Mouse (Mus musculus): ENCODE data around the gene Glrx. TPM values are rescaled to one million over a fixed set of nuclear protein-coding genes. Genes with fewer than 3 reads are reported as not detected.

Glrx gene
- polyA plus RNA-seq, 1 experiment from 2014 or later = 33.0 TPM

- Histone ChIP-seq H3K9ac (replicated peaks) (peak overlapping the region; percentile 60; the same call in 1 of the 2 replicates), H3K4me1 (replicated peaks) (peaks cover 30% of the 10 kb centered on the region), H3K27ac (no peak overlapping the region; the same call in 1 of the 2 replicates), H3K9me3 (no peaks in the 10 kb centered on the region), H3K4me2 (replicated peaks) (peak overlapping the region; percentile 65), H3K27me3 (no peaks in the 10 kb centered on the region), H3K4me3 (replicated peaks) (peak overlapping the region; percentile 54), H3K36me3 (no peaks in the 10 kb centered on the region)
- peak; percentile 3; the same call in 1 of the 2 replicates for ATAC-seq
- 55% methylated on average over 6 of the region's 6 CpGs for WGBS
Observed at GRCm38 (mm10) chr13:75840752-75841285, 1.2 kb downstream of the Glrx start.

- no peak for ATAC-seq
- H3K27ac ChIP-seq = no peak overlapping the region
- H3K36me3 ChIP-seq = no peaks in the 10 kb centered on the region
- 0 out of 2 replicates have a peak overlapping the region, but pooled peaks have one; percentile 65 for H3K4me2 ChIP-seq (replicated peaks)
- H3K4me1 ChIP-seq (replicated peaks) = peaks cover 30% of the 10 kb centered on the region
- H3K9me3 ChIP-seq = no peaks in the 10 kb centered on the region
- no peaks in the 10 kb centered on the region for H3K27me3 ChIP-seq
- no peak overlapping the region for H3K4me3 ChIP-seq (replicated peaks)
- 77% methylated on average over 3 of the region's 3 CpGs for WGBS
- H3K9ac ChIP-seq (replicated peaks) = no peak overlapping the region
Observed at GRCm38 (mm10) chr13:75841950-75842349, 2.3 kb downstream of the Glrx start.

- Histone ChIP-seq H3K27ac (no peak overlapping the region), H3K4me2 (replicated peaks) (no peak overlapping the region), H3K4me1 (replicated peaks) (peaks cover 30% of the 10 kb centered on the region), H3K36me3 (no peaks in the 10 kb centered on the region), H3K4me3 (replicated peaks) (no peak overlapping the region), H3K9me3 (no peaks in the 10 kb centered on the region), H3K27me3 (no peaks in the 10 kb centered on the region), H3K9ac (replicated peaks) (no peak overlapping the region)
- WGBS = 94% methylated on average over 5 of the region's 5 CpGs
- ATAC-seq = no peak
Observed at GRCm38 (mm10) chr13:75843331-75843730, 3.7 kb downstream of the Glrx start.

GRCm38 (mm10) chr13:75843993-75844683, 4.5 kb downstream of the Glrx start:
- Histone ChIP-seq H3K27ac (no peak overlapping the region), H3K36me3 (no peaks in the 10 kb centered on the region), H3K4me2 (replicated peaks) (no peak overlapping the region), H3K27me3 (no peaks in the 10 kb centered on the region), H3K4me1 (replicated peaks) (peaks cover 30% of the 10 kb centered on the region), H3K4me3 (replicated peaks) (no peak overlapping the region), H3K9ac (replicated peaks) (no peak overlapping the region), H3K9me3 (no peaks in the 10 kb centered on the region)
- no peak for ATAC-seq
- WGBS = 85% methylated on average over 8 of the region's 8 CpGs

DNA sequence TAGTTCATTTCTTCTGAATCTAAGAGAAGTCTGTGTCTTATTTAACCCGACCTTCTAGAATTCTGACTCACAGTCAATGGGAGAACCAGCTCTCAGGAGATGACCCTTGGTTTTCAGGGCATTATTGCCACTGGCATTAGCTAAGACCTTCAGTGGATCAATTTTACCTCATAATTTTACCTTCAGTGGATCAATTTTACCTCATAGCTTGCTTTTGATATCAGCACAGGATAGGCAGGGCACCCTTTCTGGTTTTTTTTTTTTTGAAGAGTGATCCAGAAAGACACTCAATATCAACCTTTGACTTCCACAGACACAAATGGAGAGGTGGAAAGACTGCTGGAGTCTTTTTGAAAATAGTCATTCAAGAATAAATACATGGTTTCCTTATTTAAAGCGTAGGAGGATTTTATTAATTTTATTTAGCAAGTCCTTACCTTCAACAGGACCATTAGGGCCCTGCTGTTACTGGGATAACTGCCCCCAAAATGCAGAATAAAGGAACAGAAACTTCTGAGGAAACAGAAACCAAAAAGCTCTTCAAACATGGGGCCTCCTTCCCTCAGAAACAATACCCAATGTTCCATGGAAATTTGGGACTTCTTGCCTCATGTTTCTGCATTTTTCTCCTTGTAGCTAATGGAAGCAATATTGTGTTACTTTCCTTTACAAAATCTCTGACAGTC, 5.3 kb downstream of the Glrx start:
- Histone ChIP-seq H3K27ac (no peak overlapping the region), H3K9ac (replicated peaks) (no peak overlapping the region), H3K4me3 (replicated peaks) (no peak overlapping the region), H3K4me2 (replicated peaks) (no peak overlapping the region), H3K36me3 (no peaks in the 10 kb centered on the region), H3K4me1 (replicated peaks) (peaks cover 26% of the 10 kb centered on the region), H3K27me3 (no peaks in the 10 kb centered on the region), H3K9me3 (no peaks in the 10 kb centered on the region)
- no peak for ATAC-seq
- 96% methylated on average over 2 of the region's 2 CpGs for WGBS

GRCm38 (mm10) chr13:75845519-75846166, 6.0 kb downstream of the Glrx start:
- no peak overlapping the region for H3K4me2 ChIP-seq (replicated peaks)
- H3K4me3 ChIP-seq (replicated peaks) = no peak overlapping the region
- no peak for ATAC-seq
- H3K9me3 ChIP-seq = no peaks in the 10 kb centered on the region
- H3K36me3 ChIP-seq = no peaks in the 10 kb centered on the region
- peaks cover 19% of the 10 kb centered on the region for H3K4me1 ChIP-seq (replicated peaks)
- no peak overlapping the region for H3K27ac ChIP-seq
- H3K9ac ChIP-seq (replicated peaks) = no peak overlapping the region
- H3K27me3 ChIP-seq = no peaks in the 10 kb centered on the region
- WGBS = 45% methylated on average over 4 of the region's 4 CpGs

GRCm38 (mm10) chr13:75847027-75847426, 7.4 kb downstream of the Glrx start:
- H3K36me3 ChIP-seq = no peaks in the 10 kb centered on the region
- H3K9me3 ChIP-seq = no peaks in the 10 kb centered on the region
- no peak overlapping the region for H3K9ac ChIP-seq (replicated peaks)
- H3K4me1 ChIP-seq (replicated peaks) = peaks cover 5% of the 10 kb centered on the region
- H3K27ac ChIP-seq = no peak overlapping the region
- H3K4me3 ChIP-seq (replicated peaks) = no peak overlapping the region
- WGBS = 72% methylated on average over 6 of the region's 6 CpGs
- no peak overlapping the region for H3K4me2 ChIP-seq (replicated peaks)
- H3K27me3 ChIP-seq = no peaks in the 10 kb centered on the region
- no peak for ATAC-seq

GRCm38 (mm10) chr13:75852027-75852426, 12.4 kb downstream of the Glrx start:
- 94% methylated on average over 4 of the region's 4 CpGs for WGBS

DNA sequence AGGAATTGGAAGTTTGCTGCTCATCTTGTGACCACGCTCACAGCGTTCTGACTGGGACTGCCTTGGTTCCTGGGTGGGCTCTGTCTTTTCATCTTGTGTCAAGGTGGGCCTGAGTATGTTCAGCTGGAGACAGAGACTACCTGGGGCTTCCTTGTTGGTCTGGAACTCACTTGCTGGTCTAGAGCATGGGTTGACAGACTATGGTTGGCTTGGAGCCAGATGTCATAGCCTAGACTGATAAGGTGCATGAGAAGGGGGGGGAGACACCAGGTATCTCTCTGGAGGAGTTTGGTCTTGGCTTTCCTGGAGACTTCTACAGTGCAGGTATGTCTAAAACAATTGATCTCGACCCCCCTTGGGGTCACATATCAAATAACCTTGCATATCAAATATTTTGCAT, 13.4 kb downstream of the Glrx start:
- no peak for ATAC-seq
- no peaks in the 10 kb centered on the region for H3K4me1 ChIP-seq (replicated peaks)
- H3K27me3 ChIP-seq = no peaks in the 10 kb centered on the region
- H3K27ac ChIP-seq = no peak overlapping the region
- no peak overlapping the region for H3K9ac ChIP-seq (replicated peaks)
- no peak overlapping the region for H3K4me2 ChIP-seq (replicated peaks)
- H3K4me3 ChIP-seq (replicated peaks) = no peak overlapping the region
- no peaks in the 10 kb centered on the region for H3K9me3 ChIP-seq
- H3K36me3 ChIP-seq = no peaks in the 10 kb centered on the region
- WGBS = 90% methylated on average over 3 of the region's 3 CpGs

More at GRCm38 (mm10) chr13:75852027-75852426, 12.4 kb downstream of the Glrx start:
- Histone ChIP-seq H3K9me3 (no peaks in the 10 kb centered on the region), H3K27me3 (no peaks in the 10 kb centered on the region), H3K4me1 (replicated peaks) (no peaks in the 10 kb centered on the region), H3K9ac (replicated peaks) (no peak overlapping the region), H3K27ac (no peak overlapping the region), H3K4me3 (replicated peaks) (no peak overlapping the region), H3K4me2 (replicated peaks) (no peak overlapping the region), H3K36me3 (no peaks in the 10 kb centered on the region)
- no peak for ATAC-seq

DNA sequence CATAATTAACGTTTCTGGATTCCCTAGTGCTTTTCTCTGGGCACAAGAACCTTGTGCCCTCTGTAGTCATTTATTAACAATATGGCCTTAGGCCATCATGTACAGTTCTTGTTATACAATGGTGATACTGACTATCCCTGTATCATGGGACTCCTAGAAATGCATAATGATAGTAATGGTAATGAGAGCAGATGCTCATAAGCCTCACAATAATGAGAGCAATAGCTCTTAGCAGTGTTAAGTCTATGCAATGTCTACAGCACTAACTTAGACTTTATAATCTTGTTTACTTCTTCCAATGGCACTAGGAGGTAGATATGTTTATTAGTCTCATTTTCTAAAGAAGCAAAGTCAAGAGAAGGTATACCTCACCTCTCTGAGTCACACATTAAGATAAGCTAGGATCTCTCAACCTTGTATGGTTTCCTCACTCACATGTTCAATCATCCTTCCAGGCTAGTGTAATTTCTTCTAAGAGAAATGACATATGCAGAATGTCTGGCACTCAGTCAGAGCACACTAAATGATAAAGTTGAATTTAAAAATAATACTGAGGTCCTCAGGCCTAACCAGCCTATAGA, 19.7 kb downstream of the Glrx start:
- H3K27ac ChIP-seq = no peak overlapping the region
- no peak overlapping the region for H3K4me3 ChIP-seq (replicated peaks)
- ATAC-seq = no peak
- H3K36me3 ChIP-seq = 0 out of 2 replicates have a peak, but pooled peaks cover 6% of the 10 kb centered on the region
- WGBS = 75% methylated on average over 1 of the region's 1 CpGs
- no peak overlapping the region for H3K9ac ChIP-seq (replicated peaks)
- no peaks in the 10 kb centered on the region for H3K9me3 ChIP-seq
- H3K27me3 ChIP-seq = no peaks in the 10 kb centered on the region
- H3K4me2 ChIP-seq (replicated peaks) = no peak overlapping the region
- no peaks in the 10 kb centered on the region for H3K4me1 ChIP-seq (replicated peaks)

- Histone ChIP-seq H3K27me3 (no peaks in the 10 kb centered on the region), H3K9ac (replicated peaks) (no peak overlapping the region), H3K27ac (no peak overlapping the region), H3K9me3 (no peaks in the 10 kb centered on the region), H3K36me3 (peaks cover 22% of the 10 kb centered on the region), H3K4me3 (replicated peaks) (no peak overlapping the region), H3K4me2 (replicated peaks) (no peak overlapping the region), H3K4me1 (replicated peaks) (no peaks in the 10 kb centered on the region)
- ATAC-seq = no peak; the same call in 1 of the 2 replicates
Observed at GRCm38 (mm10) chr13:75865486-75866184, 26.0 kb downstream of the Glrx start.
